Mouse (Mus musculus) left cerebral cortex, postnatal 36 days (tissue): Measurements from ENCODE around the gene Szt2. TPM values are rescaled to one million over a fixed set of nuclear protein-coding genes. Genes with fewer than 3 reads are reported as not detected.

Source experiments
- DNase-seq, 2 experiments: peaks; one replicate each; pipeline ENCODE4 v3.0.0; 2021 to 2022; ENCODE audit warnings: low spot score in 2 of 2, mixed read lengths in 1 of 2
- intact Hi-C: fragments of 180-260 bp; cut with DNase I; formaldehyde crosslinking; loops from one replicate; pipeline ENCODE4 v1.15.1; 2025
- total RNA-seq, 2 experiments: library from RNA; stranded (reverse); gene quantifications; 2 replicates each; pipeline ENCODE4 v1.2.3; 2021

Szt2 gene
- total RNA-seq = 10 to 100 TPM; 30.0 to 46.8 TPM

DNA sequence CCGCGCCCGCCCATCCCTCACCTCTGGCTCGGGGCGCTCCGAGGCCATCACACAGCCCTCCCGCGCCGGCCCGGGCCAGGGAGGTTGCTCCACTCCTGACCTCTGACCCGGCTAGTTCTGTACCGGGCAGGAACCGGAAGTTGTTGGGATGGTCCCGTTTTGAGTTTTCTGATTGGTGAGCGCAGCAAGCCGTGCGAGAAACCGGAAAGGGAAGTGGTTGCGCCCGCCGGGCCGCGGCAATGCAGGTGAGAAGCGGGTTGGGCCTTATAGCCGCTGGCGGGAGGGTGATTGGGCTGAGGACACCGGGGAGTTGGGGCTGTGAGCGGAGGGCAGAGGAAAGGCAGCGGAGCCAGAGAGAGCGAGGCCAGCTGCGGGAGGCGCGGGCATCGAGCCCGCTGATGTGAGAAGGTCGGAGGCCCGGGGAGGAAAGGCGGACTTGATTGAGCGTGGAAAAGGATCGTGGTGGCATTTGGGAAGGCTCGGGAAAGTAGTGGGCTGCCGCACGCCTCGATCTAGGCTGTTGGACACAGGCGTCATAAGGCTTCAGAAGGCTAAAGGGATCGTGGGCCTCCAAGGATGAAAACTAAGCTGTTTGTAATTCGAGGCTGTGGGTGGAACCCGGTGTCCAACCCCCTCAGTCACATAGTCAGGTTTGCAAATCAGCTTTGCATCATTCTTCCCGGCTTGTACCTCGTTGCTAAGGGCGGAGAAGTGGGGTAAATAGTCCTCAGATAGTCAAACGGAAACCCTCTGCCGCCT, at the start of gene Szt2, which contains the start of gene Med8:
Gene Szt2 (minus strand): TSS at position 132 of the 759 bp plus-strand sequence.
Gene Med8 (plus strand): TSS at position 196 of the 759 bp plus-strand sequence.
- intact Hi-C loops = loop anchor here (2.0 kb wide), 1 partner anchor 167 kb away; no protein-coding TSS in a partner anchor
- DNase-seq = peak; percentile 91

DNA sequence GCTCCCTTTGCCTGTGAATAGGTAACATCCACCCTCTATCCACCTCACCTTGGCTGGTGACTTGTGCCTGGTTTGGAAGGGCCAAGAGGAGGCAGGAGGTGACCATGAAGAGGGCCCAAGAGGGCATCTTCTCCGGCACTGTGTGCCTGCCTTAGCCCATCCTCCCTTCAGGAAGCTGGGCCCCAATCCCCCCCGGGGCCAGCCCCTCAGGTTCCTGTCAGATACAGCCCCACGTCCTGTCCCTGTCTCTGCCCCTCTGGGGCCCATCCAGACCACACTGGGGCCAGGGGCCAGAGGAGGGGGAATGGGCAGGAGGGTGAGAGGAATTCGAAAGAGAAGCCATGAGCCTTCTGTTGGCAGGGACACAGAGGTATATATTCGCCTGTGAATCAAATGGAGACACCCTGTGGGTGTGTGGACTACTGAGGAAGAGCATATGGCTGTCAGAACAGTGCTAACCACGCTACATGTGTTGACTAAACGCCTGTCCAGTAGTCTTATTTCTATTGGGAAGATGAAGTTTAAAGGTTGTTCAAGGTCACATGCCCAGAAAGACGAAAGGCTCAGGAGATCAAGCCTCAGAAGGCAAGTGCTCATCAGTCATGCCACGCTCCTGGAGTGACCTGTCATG, 48.4 kb upstream of the Szt2 start, which contains the start of gene Mpl:
Gene Mpl (minus strand): TSS at position 169 of the 631 bp plus-strand sequence.
- DNase-seq = peak; percentile 26 to 32
- intact Hi-C loops = no loop called here

GRCm38 (mm10) chr4:118446415-118447153, 37.5 kb upstream of the Szt2 start:
- intact Hi-C loops = loop anchor here (10.0 kb wide), 1 partner anchor 118 kb away; no protein-coding TSS in a partner anchor
- DNase-seq = no peak

DNA sequence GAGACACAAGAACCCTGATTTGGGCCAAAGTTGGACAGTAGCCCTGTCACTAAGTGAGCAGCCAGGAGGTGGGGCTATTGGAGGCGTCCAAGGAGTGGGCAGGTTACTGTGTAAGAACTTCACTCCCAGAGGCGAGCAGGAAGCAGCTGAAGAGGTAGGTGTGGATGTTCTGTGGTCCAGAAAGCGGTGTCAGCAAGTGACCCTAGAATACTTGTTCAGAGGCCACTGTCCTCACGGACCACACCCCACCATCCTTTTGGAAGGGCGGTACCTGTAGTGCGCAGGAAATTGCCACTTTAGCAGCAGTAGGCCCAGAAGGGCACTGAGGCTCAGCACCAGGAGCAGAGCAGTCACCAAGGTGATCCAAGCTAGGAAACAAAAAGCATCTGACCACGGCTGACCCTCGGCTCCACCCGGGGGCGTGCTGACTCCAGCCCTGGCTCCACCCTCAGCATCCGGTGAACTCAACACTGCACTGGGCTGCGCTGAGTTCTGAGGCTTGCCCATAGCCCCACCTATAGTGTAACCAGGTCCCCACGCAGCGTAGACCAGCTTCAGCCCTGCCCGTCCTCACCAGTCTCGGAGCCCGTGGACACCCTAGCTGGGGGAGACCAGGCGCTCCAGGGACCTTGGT, 36.8 kb upstream of the Szt2 start:
- DNase-seq = peak; percentile 28 to 29
- intact Hi-C loops = loop anchor here (10.0 kb wide), 1 partner anchor 119 kb away; no protein-coding TSS in a partner anchor

DNA sequence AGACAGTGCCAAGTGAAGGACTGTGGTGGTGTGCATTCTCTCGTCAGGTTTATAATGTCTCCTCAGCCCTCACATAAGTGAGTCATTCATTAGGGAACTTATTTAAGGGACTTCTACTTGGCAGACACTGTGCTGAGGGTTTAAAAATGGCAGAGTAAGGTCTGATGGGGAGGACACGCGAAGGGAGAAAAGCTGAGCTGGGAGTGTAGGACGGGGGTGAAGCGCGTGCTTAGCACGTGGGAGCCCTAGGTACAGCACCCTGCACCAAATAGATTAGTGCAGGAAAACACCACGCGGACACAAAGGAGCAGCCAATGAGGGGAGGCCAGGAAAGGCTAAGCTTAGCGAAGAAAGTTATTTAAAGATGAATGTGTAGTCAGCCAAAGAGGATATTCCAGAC, 36.0 kb upstream of the Szt2 start:
- peak; percentile 25 to 38 for DNase-seq
- intact Hi-C loops = loop anchor here (10.0 kb wide), 1 partner anchor 120 kb away; no protein-coding TSS in a partner anchor

DNA sequence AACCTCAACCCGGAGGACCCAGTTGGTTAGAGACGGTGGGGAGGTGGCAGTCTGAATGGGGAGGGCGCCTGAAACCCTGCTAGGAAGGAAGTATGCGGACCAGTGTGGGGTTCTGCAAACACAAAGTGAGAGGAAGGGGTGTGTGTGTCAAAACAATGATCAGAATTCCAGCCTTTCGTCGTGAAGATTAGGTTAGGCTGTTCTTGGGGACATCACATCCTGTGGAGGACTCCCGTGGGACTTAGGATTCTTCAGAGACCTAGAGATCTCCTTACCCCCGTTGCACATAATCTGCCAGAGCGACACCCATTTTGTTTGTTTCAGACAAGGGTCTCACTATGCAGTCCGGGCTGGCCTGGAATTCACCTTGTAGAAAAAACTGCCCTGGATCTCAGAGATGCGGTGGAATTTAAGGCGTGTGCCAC, 28.8 kb upstream of the Szt2 start:
- intact Hi-C loops = loop anchor here (5.0 kb wide), 1 partner anchor 104 kb away; the partner anchor contains the start of gene Tmem125
- no peak for DNase-seq

GRCm38 (mm10) chr4:118436820-118437603, 27.9 kb upstream of the Szt2 start, which contains the start of gene Cdc20:
Gene Cdc20, minus strand, starts transcription at chr4:118437352.
- intact Hi-C loops = loop anchor here (5.0 kb wide), 1 partner anchor 105 kb away; the partner anchor contains the start of gene Tmem125
- peak; percentile 86 to 89 for DNase-seq

DNA sequence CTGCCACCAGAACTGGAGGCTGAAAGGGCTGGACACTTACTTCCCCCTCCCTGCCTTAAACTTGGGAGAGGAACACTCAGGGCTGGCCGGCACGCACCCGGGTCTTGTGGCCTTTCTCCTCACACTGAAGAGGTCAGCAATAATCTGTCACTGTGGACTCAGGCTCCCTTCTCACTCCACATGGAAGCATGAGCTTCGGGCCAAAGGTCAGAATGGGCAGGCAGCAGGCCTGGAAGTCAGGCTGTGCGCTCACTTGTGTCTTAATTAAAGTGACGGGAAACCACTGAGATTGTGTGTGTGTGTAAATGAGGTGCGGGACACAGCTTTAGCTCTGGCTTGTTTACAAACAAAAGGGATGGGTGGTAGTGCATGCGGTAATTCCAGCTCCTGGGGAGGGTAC, 23.3 kb upstream of the Szt2 start:
- DNase-seq = no peak
- intact Hi-C loops = no loop called here

GRCm38 (mm10) chr4:118429215-118429895, 20.3 kb upstream of the Szt2 start:
- no peak for DNase-seq
- intact Hi-C loops = no loop called here

- intact Hi-C loops = no loop called here
- no peak for DNase-seq
Observed at GRCm38 (mm10) chr4:118428531-118429214, 19.6 kb upstream of the Szt2 start.

DNA sequence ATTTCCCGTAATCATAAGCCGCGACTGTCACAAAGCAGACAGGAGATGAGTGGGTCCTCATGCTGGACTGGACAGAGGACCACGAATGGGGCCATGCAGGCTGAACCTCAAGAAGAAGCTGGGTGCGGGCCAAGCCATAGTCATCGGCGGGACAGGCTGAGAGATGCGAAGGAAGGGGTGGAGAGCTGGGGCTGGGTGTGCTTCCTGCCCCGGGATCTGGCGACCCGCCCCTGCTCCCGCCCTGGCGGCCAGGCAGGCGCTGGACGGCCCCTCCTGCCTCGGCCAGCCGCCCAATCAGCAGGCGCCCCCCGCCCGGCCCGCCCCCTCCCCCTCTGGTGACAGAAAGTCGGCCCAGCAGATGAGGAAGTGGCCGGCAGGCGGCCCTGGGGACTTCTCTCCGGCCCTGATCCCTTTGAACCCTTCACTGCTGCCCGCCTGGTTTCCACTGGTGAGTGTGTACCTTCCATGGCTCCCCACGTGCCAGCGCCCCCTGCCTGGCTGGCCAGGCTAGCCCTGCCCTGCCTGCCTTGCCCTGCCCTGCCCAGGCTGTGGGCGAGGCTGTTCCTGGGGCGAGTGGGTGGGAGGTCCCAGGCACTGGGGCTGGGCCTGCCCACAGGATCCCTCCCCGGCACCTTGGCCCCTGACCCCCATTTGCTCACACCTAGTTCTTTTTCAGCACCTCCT, 18.8 kb upstream of the Szt2 start, which contains the start of gene Elovl1:
Gene Elovl1 (plus strand): TSS at position 326 of the 684 bp plus-strand sequence.
- DNase-seq = peak; percentile 66 to 70
- intact Hi-C loops = no loop called here

DNA sequence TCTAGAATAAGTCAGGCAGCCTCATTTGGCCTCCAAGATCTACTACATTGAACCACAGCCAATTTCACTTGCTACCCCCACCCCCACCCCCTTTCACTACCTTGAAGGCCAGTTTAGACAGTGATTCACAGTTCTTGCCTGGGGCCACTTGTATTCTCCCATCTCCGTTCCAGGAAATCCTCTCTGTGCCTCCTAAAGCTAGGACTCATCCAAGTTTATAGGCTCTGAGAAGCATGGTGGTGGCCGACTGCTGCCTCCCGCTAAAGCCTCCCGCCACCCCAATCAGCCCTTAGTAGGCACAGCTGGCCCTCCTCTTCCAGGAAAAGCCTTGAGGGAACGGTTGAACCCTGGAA, 18.3 kb upstream of the Szt2 start:
- no peak for DNase-seq
- intact Hi-C loops = no loop called here

- intact Hi-C loops = no loop called here
- DNase-seq = no peak
Observed at GRCm38 (mm10) chr4:118425374-118425773, 16.3 kb upstream of the Szt2 start.

- DNase-seq = no peak
- intact Hi-C loops = no loop called here
Observed at GRCm38 (mm10) chr4:118424541-118425160, 15.6 kb upstream of the Szt2 start.

GRCm38 (mm10) chr4:118421384-118421783, 12.3 kb upstream of the Szt2 start:
- no peak for DNase-seq
- intact Hi-C loops = no loop called here

DNA sequence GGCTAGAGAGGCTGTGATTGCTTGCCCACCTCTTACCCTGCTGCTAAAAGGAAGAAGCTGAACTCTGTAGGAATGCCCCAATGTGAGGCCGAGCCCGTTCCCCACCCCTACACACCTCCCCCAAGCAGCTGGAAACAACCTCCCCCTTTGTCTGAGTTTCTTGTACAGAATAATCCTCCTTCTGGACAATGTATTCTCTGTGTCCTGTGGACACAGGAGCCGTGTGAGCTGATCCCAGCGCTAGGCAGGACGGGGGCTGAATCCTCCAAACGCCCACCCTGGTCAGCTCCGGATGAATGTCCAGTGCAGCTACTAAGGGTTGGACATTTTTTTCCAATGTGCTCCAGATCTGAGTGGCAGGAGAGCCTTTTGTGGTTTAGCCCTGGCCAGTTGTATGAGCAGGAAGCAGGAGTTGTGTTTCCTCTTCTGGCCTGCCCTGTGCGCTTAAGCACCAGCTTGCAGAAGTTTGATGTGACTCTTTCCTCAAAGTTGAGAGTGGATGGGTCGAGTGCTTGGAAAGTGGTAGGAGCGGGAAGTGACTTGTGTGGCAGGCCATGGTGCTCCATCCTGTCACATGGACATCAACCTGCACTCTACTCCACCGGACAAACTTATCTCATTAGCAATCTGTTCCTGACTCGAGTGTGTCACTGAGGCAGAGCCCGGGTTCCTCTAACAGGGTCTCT, 8.2 kb upstream of the Szt2 start:
- intact Hi-C loops = no loop called here
- DNase-seq = no peak
